12 mouse cellular contexts compared by ENCODE assay signal in the genomic region with DNA sequence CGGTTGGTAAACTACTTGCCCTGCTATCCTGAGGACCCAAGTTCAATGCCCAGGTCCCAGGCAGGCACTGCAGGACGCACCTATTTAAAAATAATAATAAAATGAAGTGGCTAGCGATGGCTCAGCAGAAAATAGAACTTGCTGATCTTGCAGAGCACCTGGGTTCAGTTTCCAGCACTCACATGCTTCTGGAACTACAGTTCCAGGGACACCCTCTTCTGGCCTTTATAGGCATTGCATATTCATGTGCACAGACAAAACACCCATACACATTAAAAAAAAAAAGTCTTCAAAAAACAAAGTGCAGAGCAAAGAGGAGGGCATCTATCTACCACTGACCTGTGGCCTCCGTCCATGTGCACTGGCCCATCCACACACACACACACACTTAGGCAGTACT. TPM values are rescaled to one million over a fixed set of nuclear protein-coding genes. Genes with fewer than 3 reads are reported as not detected.
DNase-seq lines count a peak whose midpoint lies in the region; ATAC-seq and TF ChIP-seq lines count a peak whose summit lies in the region.
"Had no signal": no experiment of that assay in that cellular context is flagged by ENCODE, and none has a peak within 500 bp of the region (broad histone marks: within the 10 kb centered on the region; RNA-seq: fewer than 3 reads in every experiment).

No protein-coding gene starts in this region.

- TF ChIP-seq POLR2A in kidney, adult 2 months (IDR thresholded peaks at IDR 0.05; ENCODE audit: low read depth, low read length): no peak

- no peak for DNase-seq in kidney, adult 2 months
- DNase-seq in kidney, adult 8-10 months: no peak
- peak; percentile 20 for DNase-seq in thymus, postnatal 4 days
- DNase-seq in thymus, postnatal 10 days (ENCODE audit: low spot score in 2 of 2): no peak
- no peak for DNase-seq in right cerebral cortex, postnatal 10 days (ENCODE audit: low spot score in 2 of 2)
- DNase-seq in left cerebral cortex, adult 8-10 months (ENCODE audit: low spot score in 2 of 2): no peak
- DNase-seq in urinary bladder, postnatal 4 days (ENCODE audit: low spot score in 2 of 2): no peak
- DNase-seq: cerebellum, adult 8-10 months; lung, postnatal 14 days had no signal

- no peak overlapping the region for H3K27ac ChIP-seq in kidney, adult 2 months (ENCODE audit: insufficient read depth, low read depth, low read length)

- H3K4me1 ChIP-seq in kidney, adult 2 months (ENCODE audit: control insufficient read depth, insufficient read depth, low read length): no peaks in the 10 kb centered on the region
- H3K4me1 ChIP-seq: heart, embryonic 12.5 days had no signal

- 0 out of 2 replicates have a peak, but pooled peaks have one; percentile 45 for ATAC-seq in common myeloid progenitor, adult 5-6 weeks (replicated peaks; ENCODE audit: low read depth, poor library complexity, severe bottlenecking)

- H3K27me3 ChIP-seq in kidney, adult 2 months (replicated peaks; ENCODE audit: control insufficient read depth, insufficient read depth, low read length): no peaks in the 10 kb centered on the region
- H3K27me3 ChIP-seq: heart, embryonic 12.5 days had no signal

- H3K36me3 ChIP-seq in kidney, adult 2 months (ENCODE audit: control insufficient read depth, insufficient read depth, low read length): no peaks in the 10 kb centered on the region

- peak; percentile 14; the same call in 1 of the 2 replicates for TF ChIP-seq CTCF in kidney, adult 2 months (conservative IDR thresholded peaks at IDR 0.05; ENCODE audit: insufficient read depth, insufficient read length, low read depth, low read length)

- WGBS in kidney, adult 2 months: 96% methylated on average over 4 of the region's 4 CpGs

- H3K4me3 ChIP-seq in kidney, adult 2 months (ENCODE audit: insufficient read depth, low read depth, low read length): no peak overlapping the region
- H3K4me3 ChIP-seq: heart, embryonic 12.5 days had no signal

RNA-seq across cellular contexts. Expression of a gene that starts 47.9 kb away (rescaled TPM):
- polyA plus RNA-seq in kidney, adult 2 months (2012; rRNA removed): 4.5 and 5.9 TPM in 2 replicates
- total RNA-seq in common myeloid progenitor, adult 5-6 weeks (2017): 35.6 and 36.2 TPM in 2 replicates
- 10 to 100 TPM; 34.9 to 50.6 (median 44.1) TPM for total RNA-seq in left cerebral cortex, adult 8-10 months (2022)

RNA-seq across cellular contexts. Expression of a gene that starts 53.2 kb away (rescaled TPM):
- polyA plus RNA-seq in kidney, adult 2 months (2012; rRNA removed): 0.49 and 0.75 TPM in 2 replicates
- total RNA-seq in common myeloid progenitor, adult 5-6 weeks (2017): not detected in 2 replicates
- total RNA-seq in left cerebral cortex, adult 8-10 months (2022): 1 to 10 TPM in 1 of 4 experiments, under 1 TPM in 3; 0.27 to 1.2 (median 0.43) TPM
- total RNA-seq: monocyte, adult 5-6 weeks had no signal
